Comparison of ENCODE assay signal across 8 mouse cellular contexts in the genomic region with DNA sequence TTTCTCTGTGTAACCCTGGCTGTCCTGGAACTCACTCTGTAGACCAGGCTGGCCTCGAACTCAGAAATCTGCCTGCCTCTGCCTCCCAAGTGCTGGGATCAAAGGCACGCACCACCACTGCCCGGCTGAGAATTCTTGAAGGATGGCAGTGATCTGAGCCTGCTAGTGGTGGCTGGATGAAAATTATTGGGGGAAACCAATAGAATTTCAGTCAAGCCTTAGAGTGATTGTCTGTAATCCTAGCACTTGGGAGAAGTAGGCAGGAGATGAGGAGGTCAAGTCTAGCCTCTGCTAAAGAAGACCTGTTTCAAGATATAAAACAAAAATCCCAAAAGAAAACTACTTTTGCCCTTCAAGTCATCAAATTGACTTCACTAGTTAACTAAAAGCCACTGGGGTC. TPM values are rescaled to one million over a fixed set of nuclear protein-coding genes. Genes with fewer than 3 reads are reported as not detected.
A peak's percentile ranks its signal among the peaks of the same experiment; 100 is the strongest.
DNase-seq lines count a peak whose midpoint lies in the region; ATAC-seq lines count a peak whose summit lies in the region.

No protein-coding gene starts in this region.

- H3K9me3 ChIP-seq in heart, embryonic 16.5 days (replicated peaks; ENCODE audit: control insufficient read depth, low read length): no peaks in the 10 kb centered on the region
- no peaks in the 10 kb centered on the region for H3K9me3 ChIP-seq in embryonic facial prominence, embryonic 12.5 days
- H3K9me3 ChIP-seq in hindbrain, embryonic 15.5 days: no peaks in the 10 kb centered on the region
- H3K9me3 ChIP-seq in midbrain, embryonic 12.5 days: no peaks in the 10 kb centered on the region

- H3K9ac ChIP-seq in heart, embryonic 16.5 days (ENCODE audit: low read length): no peak overlapping the region
- H3K9ac ChIP-seq in embryonic facial prominence, embryonic 12.5 days: no peak overlapping the region
- no peak overlapping the region for H3K9ac ChIP-seq in hindbrain, embryonic 15.5 days
- no peak overlapping the region for H3K9ac ChIP-seq in midbrain, embryonic 12.5 days (replicated peaks)

- peaks cover 9% of the 10 kb centered on the region for H3K36me3 ChIP-seq in heart, embryonic 16.5 days (ENCODE audit: control insufficient read depth, insufficient read depth)
- H3K36me3 ChIP-seq in embryonic facial prominence, embryonic 12.5 days: peaks cover 23% of the 10 kb centered on the region
- peaks cover 22% of the 10 kb centered on the region for H3K36me3 ChIP-seq in hindbrain, embryonic 15.5 days
- peaks cover 18% of the 10 kb centered on the region for H3K36me3 ChIP-seq in midbrain, embryonic 12.5 days

- peak overlapping the region; percentile 82; the same call in 1 of the 2 replicates for H3K4me3 ChIP-seq in heart, embryonic 16.5 days (ENCODE audit: low read length)
- H3K4me3 ChIP-seq in embryonic facial prominence, embryonic 12.5 days: peak overlapping the region; percentile 97
- peak overlapping the region; percentile 76; the same call in 1 of the 2 replicates for H3K4me3 ChIP-seq in hindbrain, embryonic 15.5 days
- H3K4me3 ChIP-seq in midbrain, embryonic 12.5 days: no peak overlapping the region

- H3K4me2 ChIP-seq in heart, embryonic 16.5 days (ENCODE audit: low read depth, low read length): no peak overlapping the region; the same call in 1 of the 2 replicates
- 0 out of 2 replicates have a peak overlapping the region, but pooled peaks have one; percentile 92 for H3K4me2 ChIP-seq in embryonic facial prominence, embryonic 12.5 days (replicated peaks)
- no peak overlapping the region for H3K4me2 ChIP-seq in hindbrain, embryonic 15.5 days
- H3K4me2 ChIP-seq in midbrain, embryonic 12.5 days (replicated peaks): no peak overlapping the region

- no peaks in the 10 kb centered on the region for H3K27me3 ChIP-seq in heart, embryonic 16.5 days (ENCODE audit: control insufficient read depth, insufficient read depth, low read length)
- H3K27me3 ChIP-seq in embryonic facial prominence, embryonic 12.5 days: no peaks in the 10 kb centered on the region
- H3K27me3 ChIP-seq in hindbrain, embryonic 15.5 days: no peaks in the 10 kb centered on the region
- H3K27me3 ChIP-seq in midbrain, embryonic 12.5 days: 0 out of 2 replicates have a peak, but pooled peaks cover 6% of the 10 kb centered on the region

- no peak for DNase-seq in heart, postnatal 4 days
- no peak for DNase-seq in cerebellum, postnatal 14 days
- no peak for DNase-seq in kidney, postnatal 36 days

- H3K27ac ChIP-seq in heart, embryonic 16.5 days (ENCODE audit: low read length): no peak overlapping the region
- H3K27ac ChIP-seq in embryonic facial prominence, embryonic 12.5 days: no peak overlapping the region
- H3K27ac ChIP-seq in hindbrain, embryonic 15.5 days (replicated peaks): no peak overlapping the region
- no peak overlapping the region for H3K27ac ChIP-seq in midbrain, embryonic 12.5 days (replicated peaks)

- ATAC-seq in heart, embryonic 16.5 days (replicated peaks; ENCODE audit: extremely low read depth, insufficient read depth, low FRiP score): no peak
- peak; percentile 13; the same call in 1 of the 2 replicates for ATAC-seq in embryonic facial prominence, embryonic 12.5 days (ENCODE audit: insufficient number of reproducible peaks, insufficient read depth, low FRiP score, low TSS enrichment)
- ATAC-seq in hindbrain, embryonic 15.5 days (ENCODE audit: low FRiP score, low read depth): peak; percentile 36
- ATAC-seq in midbrain, embryonic 12.5 days (ENCODE audit: low FRiP score, low read depth): peak; percentile 23
- no peak for ATAC-seq in megakaryocyte progenitor cell, adult 5-6 weeks (replicated peaks; ENCODE audit: poor library complexity)

- peaks cover 13% of the 10 kb centered on the region for H3K4me1 ChIP-seq in heart, embryonic 16.5 days (ENCODE audit: control insufficient read depth, insufficient read depth, low read length)
- H3K4me1 ChIP-seq in embryonic facial prominence, embryonic 12.5 days: peaks cover 12% of the 10 kb centered on the region
- peaks cover 21% of the 10 kb centered on the region for H3K4me1 ChIP-seq in hindbrain, embryonic 15.5 days (replicated peaks)
- peaks cover 14% of the 10 kb centered on the region for H3K4me1 ChIP-seq in midbrain, embryonic 12.5 days

- WGBS in heart, embryonic 16.5 days: 91% methylated on average over 3 of the region's 3 CpGs
- WGBS in embryonic facial prominence, embryonic 12.5 days: 97% methylated on average over 3 of the region's 3 CpGs
- WGBS in hindbrain, embryonic 15.5 days: 95% methylated on average over 3 of the region's 3 CpGs
- WGBS in midbrain, embryonic 12.5 days: 96% methylated on average over 3 of the region's 3 CpGs

RNA-seq across cellular contexts. Expression of a gene that starts 0.4 kb away (rescaled TPM):
- 63.2 and 64.4 TPM in 2 replicates for polyA plus RNA-seq in heart, embryonic 16.5 days (2015; fragmentation: Nextera tagmentation; extraction: Ambion mirVana)
- 10 to 100 TPM; 36.3 to 37.0 TPM for total RNA-seq in heart, postnatal 4 days (2021)
- 106 and 108 TPM in 2 replicates for polyA plus RNA-seq in embryonic facial prominence, embryonic 12.5 days (2016; fragmentation: Nextera tagmentation; extraction: Ambion mirVana)
- polyA plus RNA-seq in hindbrain, embryonic 15.5 days (2015; fragmentation: Nextera tagmentation; extraction: Ambion mirVana): 108 and 112 TPM in 2 replicates
- 105 and 113 TPM in 2 replicates for polyA plus RNA-seq in midbrain, embryonic 12.5 days (2016; fragmentation: Nextera tagmentation; extraction: Ambion mirVana)
- 33.3 and 51.2 TPM in 2 replicates for total RNA-seq in megakaryocyte progenitor cell, adult 5-6 weeks (2015)
- 173 and 193 TPM in 2 replicates for total RNA-seq in megakaryocyte progenitor cell, adult 5-6 weeks (2017)

RNA-seq across cellular contexts. Expression of a gene that starts 9.7 kb away (rescaled TPM):
- 630 and 641 TPM in 2 replicates for polyA plus RNA-seq in heart, embryonic 16.5 days (2015; fragmentation: Nextera tagmentation; extraction: Ambion mirVana)
- total RNA-seq in heart, postnatal 4 days (2021): 100 to 1,000 TPM; 320 to 358 TPM
- 919 and 944 TPM in 2 replicates for polyA plus RNA-seq in embryonic facial prominence, embryonic 12.5 days (2016; fragmentation: Nextera tagmentation; extraction: Ambion mirVana)
- 700 and 710 TPM in 2 replicates for polyA plus RNA-seq in hindbrain, embryonic 15.5 days (2015; fragmentation: Nextera tagmentation; extraction: Ambion mirVana)
- 640 and 681 TPM in 2 replicates for polyA plus RNA-seq in midbrain, embryonic 12.5 days (2016; fragmentation: Nextera tagmentation; extraction: Ambion mirVana)
- 1,060 and 1,133 TPM in 2 replicates for total RNA-seq in megakaryocyte progenitor cell, adult 5-6 weeks (2015)
- total RNA-seq in megakaryocyte progenitor cell, adult 5-6 weeks (2017): 4,756 and 5,574 TPM in 2 replicates

RNA-seq across cellular contexts. Expression of a gene that starts 15.5 kb away (rescaled TPM):
- 26.2 and 35.4 TPM in 2 replicates for polyA plus RNA-seq in heart, embryonic 16.5 days (2015; fragmentation: Nextera tagmentation; extraction: Ambion mirVana)
- total RNA-seq in heart, postnatal 4 days (2021): 10 to 100 TPM; 10.5 to 12.7 TPM
- 84.1 and 91.7 TPM in 2 replicates for polyA plus RNA-seq in embryonic facial prominence, embryonic 12.5 days (2016; fragmentation: Nextera tagmentation; extraction: Ambion mirVana)
- 33.7 and 37.3 TPM in 2 replicates for polyA plus RNA-seq in hindbrain, embryonic 15.5 days (2015; fragmentation: Nextera tagmentation; extraction: Ambion mirVana)
- 42.1 and 44.9 TPM in 2 replicates for polyA plus RNA-seq in midbrain, embryonic 12.5 days (2016; fragmentation: Nextera tagmentation; extraction: Ambion mirVana)
- total RNA-seq in megakaryocyte progenitor cell, adult 5-6 weeks (2015): 248 and 250 TPM in 2 replicates
- total RNA-seq in megakaryocyte progenitor cell, adult 5-6 weeks (2017): 130 and 139 TPM in 2 replicates

RNA-seq across cellular contexts. Expression of a gene that starts 16.0 kb away (rescaled TPM):
- polyA plus RNA-seq in heart, embryonic 16.5 days (2015; fragmentation: Nextera tagmentation; extraction: Ambion mirVana): 128 and 131 TPM in 2 replicates
- 10 to 100 TPM; 90.9 to 91.8 TPM for total RNA-seq in heart, postnatal 4 days (2021)
- polyA plus RNA-seq in embryonic facial prominence, embryonic 12.5 days (2016; fragmentation: Nextera tagmentation; extraction: Ambion mirVana): 96.0 TPM in 2 replicates
- 79.1 and 85.9 TPM in 2 replicates for polyA plus RNA-seq in hindbrain, embryonic 15.5 days (2015; fragmentation: Nextera tagmentation; extraction: Ambion mirVana)
- polyA plus RNA-seq in midbrain, embryonic 12.5 days (2016; fragmentation: Nextera tagmentation; extraction: Ambion mirVana): 104 and 110 TPM in 2 replicates
- total RNA-seq in megakaryocyte progenitor cell, adult 5-6 weeks (2015): 30.2 and 34.4 TPM in 2 replicates
- 26.2 and 26.3 TPM in 2 replicates for total RNA-seq in megakaryocyte progenitor cell, adult 5-6 weeks (2017)

RNA-seq across cellular contexts. Expression of a gene that starts 25.1 kb away (rescaled TPM):
- polyA plus RNA-seq in heart, embryonic 16.5 days (2015; fragmentation: Nextera tagmentation; extraction: Ambion mirVana): 47.7 and 48.3 TPM in 2 replicates
- 10 to 100 TPM; 24.2 to 26.2 TPM for total RNA-seq in heart, postnatal 4 days (2021)
- 46.7 and 46.8 TPM in 2 replicates for polyA plus RNA-seq in embryonic facial prominence, embryonic 12.5 days (2016; fragmentation: Nextera tagmentation; extraction: Ambion mirVana)
- polyA plus RNA-seq in hindbrain, embryonic 15.5 days (2015; fragmentation: Nextera tagmentation; extraction: Ambion mirVana): 39.7 and 40.6 TPM in 2 replicates
- polyA plus RNA-seq in midbrain, embryonic 12.5 days (2016; fragmentation: Nextera tagmentation; extraction: Ambion mirVana): 36.1 and 36.6 TPM in 2 replicates
- total RNA-seq in megakaryocyte progenitor cell, adult 5-6 weeks (2015): 21.4 and 21.9 TPM in 2 replicates
- 51.2 and 57.4 TPM in 2 replicates for total RNA-seq in megakaryocyte progenitor cell, adult 5-6 weeks (2017)

Comparison
In these comparisons a context has a peak if more than half of its experiments do, and no peak if none do; other contexts are left out.
1. ATAC-seq: peak in embryonic facial prominence, embryonic 12.5 days (single experiment), hindbrain, embryonic 15.5 days (single experiment) and midbrain, embryonic 12.5 days (single experiment); none in heart, embryonic 16.5 days (single experiment) and megakaryocyte progenitor cell, adult 5-6 weeks (single experiment).